Mouse (Mus musculus) adrenal gland (tissue): ENCODE data around the gene Gna15.

Experiments
- intact Hi-C: fragments of 180-260 bp; cut with DNase I; formaldehyde crosslinking; loops from one replicate; pipeline ENCODE4 v1.15.1; 2025

Gene Gna15

DNA sequence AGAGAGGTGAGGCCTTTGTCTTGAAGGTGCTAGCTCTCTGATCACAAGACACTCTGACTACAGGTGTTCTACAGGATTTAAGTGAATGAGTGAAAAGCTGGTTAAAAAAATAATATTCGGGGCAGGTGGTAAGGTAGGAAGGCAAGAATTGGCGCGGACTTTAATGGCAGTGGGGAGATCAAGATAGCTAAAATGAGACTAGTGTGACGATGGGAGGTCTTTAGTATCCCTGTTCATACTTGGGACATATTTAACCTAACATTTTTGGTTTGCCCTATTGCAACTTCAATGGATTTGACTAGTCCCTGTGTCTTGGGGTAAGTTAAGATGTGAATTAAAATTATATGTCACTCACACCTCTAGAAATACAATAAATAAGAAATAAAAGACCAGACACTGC lies 27.1 kb downstream of the Gna15 start:
- intact Hi-C loops: no loop called here

DNA sequence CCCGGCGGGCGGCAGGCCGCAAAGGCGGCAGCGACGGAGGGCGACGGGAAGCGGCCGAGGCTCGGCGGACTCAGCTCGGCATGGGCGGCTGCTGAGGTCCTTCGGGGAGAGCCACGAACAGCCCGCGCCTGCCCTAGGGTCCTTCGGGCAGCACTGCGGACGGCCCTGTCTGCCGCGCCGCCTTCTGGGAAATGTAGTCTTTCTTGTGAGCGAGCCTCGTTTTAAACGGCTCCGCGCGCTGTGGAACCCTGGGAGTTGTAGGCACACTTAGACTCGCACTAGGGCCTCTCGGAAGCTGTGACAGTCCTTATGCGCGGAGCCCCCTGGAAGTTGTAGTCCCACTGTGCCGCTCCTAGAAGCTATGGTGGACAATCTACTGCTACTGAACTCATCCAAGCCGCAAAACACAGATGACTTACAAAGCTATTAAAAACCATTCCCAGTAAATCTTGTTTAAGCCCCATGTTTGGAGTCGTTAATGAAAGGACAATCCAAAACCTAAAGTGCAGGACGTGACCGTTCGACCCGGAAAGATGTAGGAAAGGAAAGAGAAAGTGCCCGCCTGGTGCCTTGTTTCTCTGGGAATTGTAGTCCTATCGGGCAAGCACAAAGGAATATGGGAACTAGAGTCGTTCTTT lies 27.6 kb downstream of the Gna15 start, which contains the start of gene Ncln:
TSS of gene Ncln (minus strand) at position 129 of the 638 bp plus-strand sequence.
- intact Hi-C loops: no loop called here

DNA sequence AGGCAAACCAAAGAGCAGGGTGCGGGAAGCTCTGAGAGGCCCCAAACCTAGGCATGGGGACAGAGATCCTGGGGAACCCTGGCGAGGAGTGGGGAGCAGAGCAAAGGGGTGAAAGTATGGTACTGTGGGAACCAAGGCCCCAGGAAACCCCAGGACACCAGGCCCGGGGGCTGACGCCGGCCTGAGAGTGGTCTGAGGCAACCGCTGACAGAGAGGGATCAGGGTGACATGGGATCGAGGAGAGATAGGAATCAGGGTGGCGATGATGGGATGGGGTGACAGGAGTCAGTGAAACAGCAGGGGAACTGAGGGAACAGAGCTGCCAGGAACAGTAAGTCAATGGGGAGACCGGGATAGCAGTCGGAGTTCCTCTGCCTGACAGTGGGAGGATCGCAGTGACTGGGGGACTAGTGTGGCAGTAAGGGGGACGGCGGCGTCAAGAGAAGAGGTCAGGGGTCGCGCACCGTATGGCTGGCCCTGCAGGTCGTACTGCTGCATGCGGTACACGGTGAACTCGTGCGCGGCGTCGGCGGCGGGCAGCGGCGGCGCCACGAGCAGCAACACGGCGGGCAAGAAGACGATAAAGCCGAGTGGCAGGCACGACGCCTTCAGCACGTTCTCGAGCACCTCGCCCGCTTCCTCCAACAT lies 28.3 kb downstream of the Gna15 start:
- intact Hi-C loops: no loop called here

DNA sequence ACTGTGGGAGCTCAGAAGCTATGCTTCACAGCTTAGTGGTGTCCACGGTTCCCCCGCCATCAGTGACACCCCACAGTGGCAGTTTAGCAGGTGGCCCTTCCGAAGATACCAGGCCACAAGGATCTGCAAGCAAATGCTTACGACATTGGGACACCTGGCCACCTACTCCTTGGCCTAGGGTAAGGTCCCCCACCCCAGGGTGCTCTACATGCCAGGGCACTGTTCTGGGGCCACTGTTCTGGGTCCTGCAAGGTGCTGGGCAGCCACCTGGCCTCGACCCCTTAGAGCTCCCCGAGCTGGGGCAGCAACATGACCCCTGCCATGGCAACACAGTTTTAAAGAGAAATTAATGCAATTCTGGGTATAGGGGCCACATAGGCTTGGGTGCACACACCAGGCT lies 28.9 kb downstream of the Gna15 start:
- intact Hi-C loops: no loop called here

DNA sequence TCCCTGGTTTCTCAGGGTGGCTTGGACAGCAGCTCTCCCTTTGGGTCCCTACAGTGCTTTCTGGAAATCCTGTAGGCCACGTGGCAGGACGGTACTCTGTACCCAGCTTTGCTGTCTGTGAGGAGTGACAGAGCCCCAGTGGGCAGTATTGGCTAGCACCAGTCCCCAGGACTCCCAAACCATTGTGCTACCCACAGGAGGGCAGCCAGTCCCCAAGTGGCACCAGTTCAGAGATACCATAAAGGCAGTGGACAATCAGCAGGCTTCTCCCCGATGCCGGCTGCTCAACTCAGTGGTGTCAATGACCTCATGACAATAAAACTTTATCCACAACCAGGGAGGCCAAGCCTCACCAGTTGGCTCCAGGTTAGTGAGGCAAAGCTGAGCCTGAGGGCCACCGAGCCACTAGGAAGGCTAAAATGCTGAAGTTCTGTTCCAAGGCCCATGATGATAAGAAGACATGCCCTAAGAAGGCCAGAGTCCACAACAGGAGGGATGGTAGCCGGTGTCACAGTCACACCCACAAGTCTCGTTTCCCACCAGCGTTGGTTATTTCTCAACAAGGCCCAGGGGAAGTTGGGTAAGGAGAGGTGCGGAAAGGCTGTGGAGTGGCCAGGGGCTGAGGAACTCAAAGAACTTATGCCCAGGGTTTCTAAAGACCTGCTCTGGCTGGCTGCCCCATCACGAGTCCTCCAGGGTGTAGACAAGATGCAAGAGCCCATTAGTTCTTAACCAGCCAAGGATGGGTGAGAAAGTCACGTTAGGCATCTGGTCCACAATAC lies 29.6 kb downstream of the Gna15 start:
- intact Hi-C loops: no loop called here

DNA sequence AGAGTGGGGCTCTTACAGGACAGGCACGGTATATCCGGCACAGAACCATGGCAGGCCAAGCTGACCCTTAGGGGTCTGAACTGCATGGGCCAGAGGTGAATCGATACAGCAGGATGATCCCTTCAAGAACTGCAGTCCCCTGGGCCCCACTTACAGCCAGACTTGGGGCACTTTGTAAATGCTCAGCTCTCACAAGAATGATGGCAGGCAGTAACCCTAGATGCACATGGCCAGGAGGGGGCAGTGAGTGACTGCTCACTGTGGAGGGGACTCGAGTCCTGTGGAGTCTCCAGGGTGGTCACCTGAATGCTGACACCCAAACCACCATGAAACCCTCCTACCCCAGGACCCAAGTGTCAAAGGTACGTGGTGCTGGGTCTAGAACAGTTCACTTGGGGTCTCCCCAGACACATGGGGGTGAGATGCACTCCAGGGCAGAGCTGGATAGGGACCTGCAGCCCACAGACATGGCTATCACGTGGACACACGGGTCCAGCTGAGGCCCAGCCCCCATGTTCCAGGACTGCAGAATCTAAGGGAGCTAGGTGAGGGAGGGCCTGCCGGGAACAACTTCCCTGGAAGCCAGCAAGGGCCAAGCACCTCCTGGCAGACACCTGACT lies 30.3 kb downstream of the Gna15 start:
- intact Hi-C loops: no loop called here

DNA sequence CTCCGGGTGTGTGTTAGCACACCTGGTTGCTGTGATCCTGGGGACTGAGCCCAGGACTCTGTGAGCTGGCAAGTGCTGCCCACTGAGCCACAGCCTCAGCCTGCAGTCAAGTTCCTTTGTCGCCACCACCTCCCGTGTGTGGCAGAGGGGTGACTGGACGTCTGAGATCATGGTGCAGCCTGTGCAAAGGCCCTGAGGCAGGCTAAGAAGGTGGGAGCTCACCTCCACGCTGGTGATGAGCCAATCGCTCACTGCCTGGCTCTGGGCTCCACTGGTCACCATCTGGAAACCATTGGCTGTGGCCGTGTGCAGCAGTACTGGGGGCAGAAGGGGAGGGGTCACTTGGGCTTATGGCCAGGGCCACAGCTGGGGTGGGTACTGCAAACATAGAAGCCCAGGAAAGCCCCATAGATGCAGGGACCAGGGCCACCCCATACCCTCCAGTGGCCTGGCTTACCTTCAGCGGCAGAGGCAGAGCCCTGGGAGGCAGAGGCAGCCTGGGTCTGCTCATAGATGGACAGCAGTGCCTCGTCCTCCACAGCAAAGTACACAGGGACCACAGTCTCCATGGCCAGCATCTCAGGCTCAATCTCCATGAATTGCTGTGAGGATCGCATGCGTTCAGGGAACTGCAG lies 31.3 kb downstream of the Gna15 start:
- intact Hi-C loops: no loop called here

DNA sequence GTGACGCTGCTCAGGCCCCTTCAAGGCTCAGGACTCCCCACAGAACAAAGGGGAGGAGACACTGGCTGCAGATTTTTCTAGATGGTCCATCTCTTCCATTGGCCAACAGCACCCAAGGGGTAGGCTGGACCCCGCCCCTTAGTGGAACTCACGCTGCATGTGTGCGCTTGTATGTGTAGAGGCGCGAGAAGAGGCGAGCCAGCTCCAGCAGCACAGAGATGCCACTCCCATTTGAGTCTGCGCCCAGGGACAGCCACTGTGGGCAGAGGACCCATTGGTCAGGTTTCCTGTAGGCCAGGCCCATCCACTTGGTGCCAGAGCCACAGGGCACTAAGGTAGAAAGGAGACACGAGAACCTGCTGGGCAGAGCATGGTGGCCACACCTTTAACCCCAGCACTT lies 33.0 kb downstream of the Gna15 start:
- intact Hi-C loops: no loop called here

DNA sequence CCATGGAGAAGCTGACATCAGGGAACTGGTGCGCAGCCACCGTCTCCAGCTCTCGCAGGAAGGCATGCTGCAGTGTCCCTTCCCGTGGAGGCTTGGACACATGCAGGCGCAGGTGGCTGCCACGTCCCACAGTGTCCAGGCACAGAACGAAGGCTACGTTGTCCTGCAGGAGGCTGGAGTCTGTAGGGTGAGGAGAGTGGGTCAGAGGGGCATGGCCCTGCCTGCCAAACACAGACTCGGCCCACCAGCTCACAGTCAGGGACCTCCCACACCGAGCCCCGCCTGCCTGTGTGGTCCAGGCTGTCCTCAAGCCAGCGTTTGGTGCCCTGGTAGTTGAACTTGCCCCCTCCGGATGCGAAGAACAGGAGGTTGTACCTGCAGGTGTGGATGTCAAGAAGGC lies 34.1 kb downstream of the Gna15 start:
- intact Hi-C loops: no loop called here

DNA sequence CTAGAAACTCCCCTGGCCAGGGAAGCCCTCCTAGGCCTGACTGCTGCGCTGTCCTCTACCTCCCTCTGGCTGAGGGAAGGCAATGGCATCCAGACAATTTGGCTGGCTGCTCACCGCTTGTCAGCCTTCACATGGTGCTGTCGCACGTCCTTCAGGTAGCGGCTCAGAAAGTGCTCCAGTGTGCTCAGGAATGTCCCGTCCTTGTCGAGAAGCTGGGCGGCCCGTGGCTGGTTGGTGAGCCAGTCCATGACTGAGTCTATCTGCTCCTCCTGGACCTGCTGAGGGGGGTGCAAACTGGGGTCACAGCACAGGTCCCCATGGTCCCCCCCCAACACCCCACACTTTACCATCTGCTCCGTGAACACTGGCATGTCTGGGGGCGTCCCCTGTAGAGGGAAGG lies 35.9 kb downstream of the Gna15 start:
- intact Hi-C loops: no loop called here

DNA sequence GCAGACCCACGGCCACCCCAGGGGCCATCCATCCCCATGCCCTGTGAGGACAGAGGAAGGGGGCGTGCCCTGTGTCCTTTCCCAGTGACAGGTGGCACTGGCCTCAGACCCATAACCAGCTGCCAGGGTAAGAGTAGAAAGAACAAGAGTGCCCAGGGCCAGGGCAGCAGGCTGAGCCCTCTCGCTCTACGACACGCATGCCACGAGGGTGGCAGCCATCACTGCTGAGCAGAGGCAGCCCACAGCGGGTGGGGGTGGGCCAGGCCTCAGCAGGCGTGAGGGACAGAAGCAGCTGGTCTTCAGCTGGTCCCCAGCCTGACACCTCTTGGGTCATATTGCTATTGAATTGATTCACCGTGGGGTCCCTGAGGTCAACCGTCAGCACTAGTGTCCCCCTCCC lies 37.5 kb downstream of the Gna15 start:
- intact Hi-C loops: no loop called here

DNA sequence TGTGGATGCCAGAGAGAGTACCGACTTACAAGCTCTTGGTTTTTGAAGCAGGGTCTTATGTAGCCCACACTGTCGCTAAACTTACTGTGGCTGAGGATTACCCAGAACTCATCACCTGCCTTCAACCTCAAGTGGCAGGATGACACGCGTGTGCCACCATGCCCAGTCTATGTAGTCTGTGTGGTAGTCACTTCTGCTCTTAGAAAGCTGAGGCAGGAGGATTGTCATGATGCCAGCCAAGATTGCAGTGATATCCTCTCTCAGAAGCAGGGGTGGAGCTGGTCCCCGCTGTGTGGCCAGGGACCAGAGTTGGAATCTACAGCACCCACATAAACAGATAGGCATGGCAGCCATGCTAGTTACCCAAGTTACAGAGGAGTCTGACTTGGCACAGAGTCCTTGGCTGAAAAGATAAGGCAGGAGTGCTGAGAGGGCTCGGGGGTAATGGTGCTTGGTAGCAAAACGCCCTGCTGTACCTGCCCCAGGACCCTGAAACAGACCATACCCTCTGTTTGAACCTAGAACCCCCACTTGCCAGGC lies 38.5 kb downstream of the Gna15 start:
- intact Hi-C loops: no loop called here

DNA sequence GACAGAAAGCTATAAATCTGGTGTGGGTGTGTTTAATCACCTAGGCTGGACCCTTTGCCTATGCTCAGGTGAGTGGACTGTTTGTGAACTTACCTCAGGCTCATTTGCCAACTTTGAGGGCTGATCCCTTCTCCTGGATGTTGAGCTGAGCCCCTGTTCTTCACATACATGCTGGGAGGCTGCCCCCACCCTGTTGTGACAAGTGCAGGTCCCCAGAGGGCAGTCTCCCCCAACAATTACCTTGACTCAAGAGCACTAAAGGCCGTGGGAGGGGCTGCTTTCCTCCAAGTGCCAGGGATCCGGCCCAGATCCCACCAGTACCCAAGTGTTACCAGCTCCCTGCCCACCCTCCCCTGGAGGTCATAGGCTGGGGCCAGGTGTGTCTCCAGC lies 39.0 kb downstream of the Gna15 start:
- intact Hi-C loops: no loop called here

DNA sequence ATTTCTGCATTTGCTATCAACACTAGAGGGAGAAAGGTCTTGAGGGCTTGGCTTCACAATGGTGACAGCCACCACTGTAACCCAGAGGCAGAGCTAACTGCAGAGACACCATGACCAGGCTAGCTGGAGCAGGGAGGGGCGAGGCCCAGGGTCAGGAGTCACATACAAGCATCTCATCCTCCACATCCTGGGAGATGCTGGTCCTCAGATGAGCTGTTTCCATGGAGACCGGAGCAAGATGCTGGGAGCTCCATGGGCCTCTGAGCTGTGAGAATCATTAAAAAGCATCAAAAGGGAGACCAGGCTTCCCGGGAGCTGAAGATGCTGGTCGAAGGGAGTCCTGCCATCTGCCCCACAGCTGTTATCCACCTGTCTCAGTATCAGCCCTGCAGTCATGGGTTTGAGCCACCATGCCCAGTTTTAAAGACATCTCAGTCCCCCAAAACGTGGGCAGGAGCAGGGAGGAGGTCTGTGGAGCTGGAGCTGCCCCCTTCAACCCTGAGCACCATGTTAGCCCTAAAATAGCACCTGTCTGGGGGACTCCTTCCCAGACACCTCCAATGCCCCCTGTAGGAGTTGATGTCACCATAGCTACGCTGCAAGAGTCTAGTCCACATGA lies 39.5 kb downstream of the Gna15 start:
- intact Hi-C loops: no loop called here

DNA sequence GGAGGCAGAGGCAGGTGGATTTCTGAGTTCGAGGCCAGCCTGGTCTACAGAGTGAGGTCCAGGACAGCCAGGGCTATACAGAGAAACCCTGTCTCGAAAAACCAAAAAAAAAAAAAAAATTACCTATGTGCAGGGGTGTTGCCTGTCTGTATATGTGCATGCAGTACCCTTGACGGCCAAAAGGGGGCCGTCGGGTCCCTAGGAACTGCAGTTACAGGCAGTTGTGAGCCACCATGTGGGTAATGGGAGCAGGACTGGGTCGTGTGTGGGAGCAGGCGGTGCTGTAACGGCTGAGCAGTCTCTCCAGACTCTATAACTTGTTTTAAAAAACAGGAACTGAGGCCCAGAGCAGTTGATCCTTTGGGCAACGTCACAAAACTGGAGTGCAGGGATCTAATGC lies 40.0 kb downstream of the Gna15 start:
- intact Hi-C loops: no loop called here

DNA sequence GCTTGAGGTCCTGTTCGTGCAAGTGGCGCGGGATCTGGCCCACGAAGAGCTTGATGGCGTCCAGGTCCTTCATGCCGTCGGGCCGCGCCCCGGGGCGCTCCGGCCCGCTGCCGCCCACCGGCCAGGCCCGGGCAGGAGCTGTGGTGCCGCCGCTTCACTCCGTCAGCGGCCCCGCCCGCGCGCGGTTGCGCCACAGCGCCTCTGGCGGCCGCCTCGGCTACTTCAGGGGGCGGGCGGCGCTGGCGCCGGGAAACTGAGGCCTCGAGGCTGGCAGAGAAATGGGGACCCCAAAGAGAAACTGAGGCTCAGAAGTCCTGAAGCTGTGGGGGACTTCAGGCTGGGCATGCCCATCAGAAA lies 41.5 kb downstream of the Gna15 start, which contains the start of gene Celf5:
TSS of gene Celf5 (minus strand) at position 177 of the 357 bp plus-strand sequence.
- intact Hi-C loops: no loop called here

DNA sequence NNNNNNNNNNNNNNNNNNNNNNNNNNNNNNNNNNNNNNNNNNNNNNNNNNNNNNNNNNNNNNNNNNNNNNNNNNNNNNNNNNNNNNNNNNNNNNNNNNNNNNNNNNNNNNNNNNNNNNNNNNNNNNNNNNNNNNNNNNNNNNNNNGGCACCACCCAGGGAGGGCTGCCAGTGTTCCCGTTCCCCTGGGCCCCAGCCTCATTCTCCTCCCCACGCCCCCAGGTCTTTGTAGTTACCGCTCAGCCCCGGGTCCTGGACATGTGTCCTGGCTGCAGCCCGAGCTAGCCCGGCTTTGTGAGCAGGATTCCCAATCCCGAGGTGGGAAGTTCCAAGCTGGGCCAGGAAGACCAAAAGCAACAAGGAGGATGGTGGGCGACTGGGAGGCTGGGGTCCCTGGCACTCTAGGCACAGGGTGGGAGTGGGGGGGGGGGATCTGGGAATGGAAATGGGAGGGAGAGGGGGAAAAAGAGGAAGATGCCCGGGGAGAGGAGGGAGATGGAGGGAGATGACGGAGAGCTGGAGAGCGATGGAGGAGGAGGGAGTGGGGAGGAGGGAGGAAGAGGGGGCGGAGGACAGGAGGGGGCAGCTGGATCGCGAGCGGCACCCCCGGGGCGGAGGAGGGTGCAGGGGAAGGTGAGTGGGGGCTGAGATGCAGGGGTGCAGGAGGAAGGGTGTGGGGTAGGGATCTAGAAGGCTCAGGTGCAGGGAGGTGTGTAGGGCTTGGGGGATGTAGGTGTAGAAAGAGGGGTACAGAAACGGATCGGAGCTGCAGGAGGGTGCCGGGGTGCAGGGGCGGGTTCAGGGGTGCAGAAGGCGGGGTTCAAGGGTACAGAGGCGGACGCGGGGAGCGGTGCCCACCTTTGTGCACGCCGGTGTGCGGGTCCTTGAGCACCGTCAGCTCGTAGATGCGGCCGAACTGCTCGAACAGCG lies 42.2 kb downstream of the Gna15 start:
- intact Hi-C loops: no loop called here

DNA sequence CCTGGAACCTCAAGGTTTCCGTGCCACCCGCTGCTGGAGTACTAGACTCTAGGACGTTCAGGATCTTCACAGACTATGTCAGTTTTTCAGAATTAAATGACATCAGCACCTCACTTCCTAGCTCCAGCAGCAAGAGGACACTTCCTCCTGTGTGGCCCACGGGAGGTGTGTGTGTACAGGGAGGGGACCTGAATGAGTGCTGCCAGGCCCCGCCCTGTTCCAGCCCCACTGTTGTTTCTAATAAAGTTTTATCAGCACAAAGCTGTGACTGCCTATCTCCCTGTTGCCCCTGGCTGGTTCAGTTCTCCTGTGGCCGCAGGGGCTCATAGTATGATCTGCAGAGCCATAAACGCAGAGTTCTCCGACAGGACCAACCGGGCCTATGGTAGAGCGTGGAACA lies 49.6 kb downstream of the Gna15 start:
- intact Hi-C loops: no loop called here

DNA sequence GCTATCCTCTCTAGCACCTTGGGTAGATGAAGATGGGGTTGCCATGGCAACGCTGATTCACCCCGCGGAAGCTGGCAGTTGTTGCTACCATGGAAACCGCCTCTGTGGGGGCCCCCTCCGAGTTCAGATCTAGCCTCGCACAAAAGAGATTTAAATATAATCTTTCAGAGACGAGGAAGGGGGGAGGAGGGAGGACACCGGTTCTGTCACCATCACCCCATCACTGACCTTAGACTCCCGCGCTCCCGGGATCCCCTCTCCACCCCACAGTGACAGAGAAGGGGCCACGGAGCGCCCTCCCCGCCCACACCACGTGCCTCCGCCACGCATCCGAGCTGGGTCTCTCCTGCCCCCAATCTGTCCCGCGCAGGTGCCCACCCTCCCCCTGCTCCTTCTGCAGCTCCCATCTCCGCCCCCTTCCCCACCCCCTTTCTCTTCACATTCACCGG lies 51.0 kb downstream of the Gna15 start:
- intact Hi-C loops: no loop called here
